Mouse (Mus musculus) intestine, postnatal 0 days (tissue): ENCODE results near the gene Zfp384. TPM values are rescaled to one million over a fixed set of nuclear protein-coding genes. Genes with fewer than 3 reads are reported as not detected.

Experiments used
- ATAC-seq: fragments of 200-750 bp; cut with Nextera tagmentation; 2 replicates; pipeline ENCODE4 v1.8.0; 2017; ENCODE audit warnings: mild to moderate bottlenecking, moderate TSS enrichment, moderate library complexity
- H3K27ac ChIP-seq: fragments of 300-500 bp; sonication (generic); 2 replicates; pipeline ENCODE4 v1.5.1; 2014; ENCODE audit warnings: mild to moderate bottlenecking, low read depth, low read length, moderate library complexity
- H3K27me3 ChIP-seq: fragments of 300-500 bp; sonication (generic); replicated peaks from 2 replicates; pipeline ENCODE4 v1.6.1; 2014; ENCODE audit warnings: low read length, mixed read lengths; ENCODE audit not compliant: control insufficient read depth, insufficient read depth
- H3K36me3 ChIP-seq: fragments of 300-500 bp; sonication (generic); 2 replicates; pipeline ENCODE4 v1.6.1; 2014; ENCODE audit warnings: mild to moderate bottlenecking, moderate library complexity; ENCODE audit not compliant: control insufficient read depth, insufficient read depth
- H3K4me1 ChIP-seq: fragments of 300-500 bp; sonication (generic); replicated peaks from 2 replicates; pipeline ENCODE4 v1.6.1; 2014; ENCODE audit warnings: antibody characterized with exemption, low read length, mixed read lengths; ENCODE audit not compliant: control insufficient read depth, insufficient read depth
- H3K4me2 ChIP-seq: fragments of 300-500 bp; sonication (generic); replicated peaks from 2 replicates; pipeline ENCODE4 v1.6.1; 2014; ENCODE audit warnings: low read depth, mild to moderate bottlenecking, moderate library complexity
- H3K4me3 ChIP-seq: fragments of 300-500 bp; sonication (generic); 2 replicates; pipeline ENCODE4 v1.5.1; 2014; ENCODE audit warnings: low read depth, low read length
- H3K9ac ChIP-seq: fragments of 300-500 bp; sonication (generic); 2 replicates; pipeline ENCODE4 v1.6.1; 2014; ENCODE audit warnings: mild to moderate bottlenecking, low read depth, low read length
- H3K9me3 ChIP-seq: fragments of 300-500 bp; sonication (generic); 2 replicates; pipeline ENCODE4 v1.6.1; 2016; ENCODE audit warnings: mixed run types; ENCODE audit not compliant: control insufficient read depth
- CTCF ChIP-seq: sonication (generic); IDR thresholded peaks from 2 replicates; pipeline ENCODE4 v1.5.1; 2016; ENCODE audit warnings: low read depth, mild to moderate bottlenecking, control low read depth, antibody characterized with exemption, moderate library complexity
- WGBS: fragments of 180-500 bp; shearing (Covaris S2); extraction: QIAGEN DNeasy Blood & Tissue Kit; methylation state at CpG from one replicate; pipeline ENCODE4 v1.1.7; 2014; 5-methylcytosine and 5-hydroxymethylcytosine counted together
- polyA plus RNA-seq: library from polyadenylated mRNA; unstranded; fragments of >200 nt; fragmentation: Nextera tagmentation; extraction: Ambion mirVana; gene quantifications from 2 replicates; pipeline ENCODE4 v1.2.1, GENCODE M21; 2015

Gene Zfp384
- polyA plus RNA-seq, 1 experiment from 2014 or later: 8.2 TPM

DNA sequence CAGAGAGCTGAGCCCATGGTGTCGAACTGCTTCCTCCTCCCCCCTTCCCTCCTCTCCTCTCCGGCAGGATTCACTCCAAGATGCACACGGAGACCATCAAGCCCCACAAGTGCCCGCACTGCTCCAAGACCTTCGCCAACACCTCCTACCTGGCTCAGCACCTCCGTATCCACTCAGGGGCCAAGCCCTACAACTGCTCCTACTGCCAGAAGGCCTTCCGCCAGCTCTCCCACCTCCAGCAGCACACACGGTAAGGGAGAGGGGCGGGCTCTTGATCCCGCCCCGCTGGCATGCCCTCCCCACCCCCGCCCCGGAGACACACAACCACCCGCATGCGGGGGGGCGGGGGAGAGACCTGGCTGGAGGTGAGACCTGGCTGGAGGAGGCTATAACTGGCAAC is 22.7 kb downstream of the Zfp384 start:
- no peaks in the 10 kb centered on the region for H3K27me3 ChIP-seq
- H3K9ac ChIP-seq: no peak overlapping the region
- H3K9me3 ChIP-seq: no peaks in the 10 kb centered on the region
- H3K36me3 ChIP-seq: peaks cover 59% of the 10 kb centered on the region
- no peak for TF ChIP-seq CTCF
- 90% methylated on average over 16 of the region's 16 CpGs for WGBS
- no peak for ATAC-seq
- H3K4me3 ChIP-seq: no peak overlapping the region
- H3K4me2 ChIP-seq: no peak overlapping the region
- H3K4me1 ChIP-seq: no peaks in the 10 kb centered on the region
- H3K27ac ChIP-seq: no peak overlapping the region

DNA sequence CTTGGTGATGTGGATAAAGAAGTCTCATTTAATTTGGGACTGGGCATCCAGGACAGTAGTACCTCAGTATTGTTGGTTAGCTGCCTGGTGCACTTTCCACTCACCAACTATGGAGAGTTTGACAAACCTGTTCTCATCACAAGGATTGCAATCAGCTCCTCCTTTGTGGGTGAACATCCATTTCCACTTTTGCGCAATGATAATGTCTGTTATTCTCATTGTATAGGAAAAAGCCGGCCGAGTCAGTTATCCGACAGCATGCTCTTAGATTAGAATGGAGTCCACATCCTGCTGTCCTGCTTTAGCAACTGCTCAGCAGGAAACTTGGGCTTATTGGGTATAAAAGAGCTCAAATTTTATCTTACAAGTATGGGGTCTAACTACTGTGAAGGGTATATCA is 29.7 kb downstream of the Zfp384 start:
- Histone ChIP-seq H3K9me3 (no peaks in the 10 kb centered on the region), H3K4me3 (no peak overlapping the region), H3K27me3 (no peaks in the 10 kb centered on the region), H3K36me3 (peaks cover 35% of the 10 kb centered on the region), H3K4me1 (no peaks in the 10 kb centered on the region), H3K27ac (no peak overlapping the region), H3K4me2 (peak overlapping the region; percentile 66), H3K9ac (no peak overlapping the region)
- no peak for ATAC-seq
- TF ChIP-seq CTCF: no peak
- 94% methylated on average over 4 of the region's 4 CpGs for WGBS

DNA sequence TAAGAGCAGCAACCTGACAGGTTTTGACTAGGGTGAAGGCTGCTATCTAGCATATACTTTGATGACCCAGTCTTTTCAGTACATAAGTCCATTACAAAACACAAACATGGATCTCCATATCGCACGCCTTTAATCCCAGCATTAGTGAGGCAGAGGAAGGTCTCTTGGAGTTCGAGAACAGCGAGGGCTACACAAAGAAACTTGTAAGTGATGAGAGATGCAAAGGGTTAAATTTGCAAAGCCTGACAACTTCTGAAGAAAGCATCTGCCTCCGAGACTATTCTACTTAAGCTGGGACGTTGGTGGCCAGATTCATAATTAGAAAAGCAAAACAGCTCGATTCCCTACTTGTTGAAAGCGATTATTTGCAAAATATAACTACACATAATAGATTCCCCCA is 30.2 kb downstream of the Zfp384 start:
- Histone ChIP-seq H3K4me3 (peak overlapping the region; percentile 72), H3K27ac (no peak overlapping the region), H3K9me3 (no peaks in the 10 kb centered on the region), H3K4me1 (no peaks in the 10 kb centered on the region), H3K27me3 (no peaks in the 10 kb centered on the region), H3K4me2 (peak overlapping the region; percentile 66), H3K36me3 (peaks cover 35% of the 10 kb centered on the region), H3K9ac (no peak overlapping the region)
- ATAC-seq: 0 out of 2 replicates have a peak, but pooled peaks have one; percentile 12
- no peak for TF ChIP-seq CTCF
- 5% methylated on average over 8 of the region's 8 CpGs for WGBS

DNA sequence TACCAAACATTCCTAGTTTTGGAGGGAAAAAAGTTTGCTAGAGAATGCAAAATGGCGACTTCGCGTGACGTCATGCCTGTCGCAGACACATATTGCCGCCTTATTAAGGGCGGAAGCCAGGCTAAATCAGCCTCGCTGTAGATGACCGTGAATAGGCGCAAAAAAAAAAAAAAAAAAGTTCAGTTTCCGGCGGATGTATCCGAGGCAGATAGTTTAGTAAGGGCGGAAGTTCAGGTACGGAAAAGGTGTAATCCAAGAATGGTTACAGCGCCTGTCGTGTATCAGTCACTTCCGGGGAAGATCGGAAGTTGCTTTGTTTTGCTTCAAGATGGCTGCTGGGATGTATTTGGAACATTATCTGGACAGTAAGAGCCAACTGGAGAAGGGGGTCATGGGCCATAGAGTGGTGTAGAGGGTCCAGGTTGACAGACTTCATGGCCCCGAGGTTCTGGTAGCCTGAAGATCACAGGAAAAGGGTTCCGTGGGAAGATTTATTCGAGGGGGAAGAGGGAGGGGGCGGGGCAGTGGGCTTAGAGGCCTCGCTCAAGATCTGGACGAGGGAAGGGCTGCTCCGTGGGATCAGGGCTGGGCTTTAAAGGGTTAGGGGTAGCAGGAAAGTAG is 30.7 kb downstream of the Zfp384 start, which contains the start of gene Ing4:
Gene Ing4 (plus strand): TSS at position 228 of the 621 bp plus-strand sequence.
- under 1% methylated on average over 26 of the region's 26 CpGs for WGBS

DNA sequence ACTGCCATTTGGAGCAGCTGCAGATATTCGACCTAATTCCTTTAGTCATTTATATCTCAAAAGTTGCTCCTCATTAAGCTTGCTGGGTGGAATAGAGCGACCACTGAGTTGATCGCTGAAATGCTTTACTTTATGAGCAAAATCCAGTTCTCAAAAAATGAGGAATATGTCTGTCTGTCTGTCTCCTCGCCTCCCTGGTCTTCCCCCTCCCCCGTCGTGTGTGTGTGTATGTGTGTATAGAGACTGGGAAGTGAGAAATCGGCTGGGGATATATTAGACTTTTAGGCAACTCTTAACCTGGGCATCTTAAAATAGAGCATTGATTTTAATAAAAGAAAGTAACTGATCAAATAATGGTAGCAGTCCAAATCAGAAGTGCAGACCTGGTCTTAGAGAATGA is 31.3 kb downstream of the Zfp384 start:
- no peak for ATAC-seq
- Histone ChIP-seq H3K9ac (peak overlapping the region; percentile 62), H3K4me3 (peak overlapping the region; percentile 72), H3K4me1 (no peaks in the 10 kb centered on the region), H3K36me3 (peaks cover 37% of the 10 kb centered on the region), H3K4me2 (peak overlapping the region; percentile 66), H3K27me3 (no peaks in the 10 kb centered on the region), H3K9me3 (no peaks in the 10 kb centered on the region), H3K27ac (peak overlapping the region; percentile 62; the same call in 1 of the 2 replicates)
- 11% methylated on average over 7 of the region's 7 CpGs for WGBS
- no peak for TF ChIP-seq CTCF

More for the DNA sequence above, 30.7 kb downstream of the Zfp384 start, which contains the start of gene Ing4:
- peak within 1 kb of the TSS; percentile 66 for H3K4me2 ChIP-seq
- no peak for TF ChIP-seq CTCF
- H3K27me3 ChIP-seq: no peaks in the 10 kb centered on the region
- peak within 1 kb of the TSS; percentile 62; the same call in 1 of the 2 replicates for H3K27ac ChIP-seq
- H3K9me3 ChIP-seq: no peaks in the 10 kb centered on the region
- no peaks in the 10 kb centered on the region for H3K4me1 ChIP-seq
- peak; percentile 96 for ATAC-seq
- peaks cover 38% of the 10 kb centered on the region for H3K36me3 ChIP-seq
- H3K4me3 ChIP-seq: peak within 1 kb of the TSS; percentile 72
- peak within 1 kb of the TSS; percentile 62 for H3K9ac ChIP-seq

DNA sequence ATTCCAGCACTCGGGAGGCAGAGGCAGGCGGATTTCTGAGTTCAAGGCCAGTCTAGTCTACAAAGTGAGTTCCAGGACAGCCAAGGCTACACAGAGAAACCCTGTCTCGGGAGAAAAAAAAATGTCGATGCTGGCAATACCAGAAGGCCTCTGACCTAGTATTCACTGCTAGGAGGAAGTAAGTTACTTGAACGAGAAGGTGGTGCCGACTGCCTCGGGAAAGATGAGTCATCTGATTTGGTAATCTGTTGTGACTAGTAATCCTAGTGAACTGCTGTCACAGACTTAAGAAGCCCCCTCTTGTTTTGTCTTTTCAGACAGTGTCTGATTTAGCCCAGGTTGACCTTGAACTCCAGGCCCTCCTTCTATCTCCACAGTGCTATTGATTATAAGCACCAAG is 32.1 kb downstream of the Zfp384 start:
- Histone ChIP-seq H3K27ac (peak overlapping the region; percentile 62), H3K36me3 (peaks cover 35% of the 10 kb centered on the region), H3K4me1 (no peaks in the 10 kb centered on the region), H3K4me3 (no peak overlapping the region; the same call in 1 of the 2 replicates), H3K9me3 (no peaks in the 10 kb centered on the region), H3K9ac (no peak overlapping the region), H3K27me3 (no peaks in the 10 kb centered on the region), H3K4me2 (peak overlapping the region; percentile 66)
- no peak for TF ChIP-seq CTCF
- WGBS: 47% methylated on average over 7 of the region's 7 CpGs
- peak; percentile 43 for ATAC-seq
